Mouse (Mus musculus): ENCODE measurements around the gene Papola.

DNA sequence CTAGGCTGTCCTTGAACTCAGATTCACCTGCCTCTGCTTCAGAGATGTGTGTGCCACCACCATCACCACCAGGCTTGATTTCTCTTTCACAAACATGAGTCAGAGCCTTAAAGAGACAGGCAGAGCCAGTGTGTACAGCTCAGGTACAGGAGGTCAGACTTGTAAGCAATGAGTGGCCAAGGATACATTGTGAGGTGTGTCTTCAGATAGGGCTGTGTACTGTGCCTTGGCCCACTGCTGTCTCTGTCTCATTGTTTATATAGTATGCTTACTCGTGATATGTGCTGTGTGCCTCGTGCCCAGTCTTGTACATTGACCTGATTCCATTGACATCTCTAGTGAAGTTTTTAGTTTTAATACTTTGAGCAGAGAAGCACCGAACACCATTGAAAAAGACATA lies 21.3 kb downstream of the Papola start:
- TF ChIP-seq ZC3H11A (IDR thresholded peaks at IDR 0.05; ENCODE audit: borderline replicate concordance, low read depth, low read length) = no peak
- no peak for TF ChIP-seq HCFC1 (IDR thresholded peaks at IDR 0.05; ENCODE audit: borderline replicate concordance, insufficient read depth, low read length)
- TF ChIP-seq MAFK (IDR thresholded peaks at IDR 0.05; ENCODE audit: insufficient read depth, low read depth, low read length) = no peak
- no peak for TF ChIP-seq ZNF384 (IDR thresholded peaks at IDR 0.05; ENCODE audit: low read depth, low read length)
- TF ChIP-seq CHD2 (IDR thresholded peaks at IDR 0.05; ENCODE audit: low read depth, low read length) = no peak
